Mouse (Mus musculus) spleen, adult 2 months (tissue): ENCODE measurements around the gene Antxr2. TPM values are rescaled to one million over a fixed set of nuclear protein-coding genes. Genes with fewer than 3 reads are reported as not detected.

Source experiments
- DNase-seq, 2 experiments: peaks; one replicate each; pipeline versions ENCODE4 v3.0.0 to v3.0.0-alpha.2; 2012 to 2021; ENCODE audit warnings: low spot score in 2 of 2, low read depth in 1 of 2
- H3K27ac ChIP-seq: fragments of 200-500 bp; 2 replicates; pipeline ENCODE4 v1.5.1; 2012; ENCODE audit warnings: low read length, inconsistent platforms; ENCODE audit not compliant: insufficient read depth
- H3K27me3 ChIP-seq: fragments of 200-500 bp; 2 replicates; pipeline ENCODE4 v1.6.1; 2012; ENCODE audit warnings: mild to moderate bottlenecking, moderate library complexity, low read length, inconsistent platforms; ENCODE audit not compliant: control insufficient read depth, insufficient read depth
- H3K36me3 ChIP-seq: fragments of 200-500 bp; 2 replicates; pipeline ENCODE4 v1.6.1; 2012; ENCODE audit warnings: mild to moderate bottlenecking, low read length, inconsistent platforms; ENCODE audit not compliant: control insufficient read depth, insufficient read depth
- H3K4me1 ChIP-seq: fragments of 200-500 bp; 2 replicates; pipeline ENCODE4 v1.6.1; 2011; ENCODE audit warnings: inconsistent platforms; ENCODE audit not compliant: control insufficient read depth, insufficient read depth, insufficient read length
- H3K4me3 ChIP-seq: fragments of 200-500 bp; 2 replicates; pipeline ENCODE4 v1.5.1; 2011; ENCODE audit warnings: mild to moderate bottlenecking, inconsistent platforms; ENCODE audit not compliant: insufficient read depth, insufficient read length; ENCODE audit errors: extremely low read depth
- CTCF ChIP-seq: fragments of 200-500 bp; IDR thresholded peaks from 2 replicates; pipeline ENCODE4 v1.5.1; 2011; ENCODE audit warnings: mild to moderate bottlenecking, inconsistent platforms; ENCODE audit not compliant: insufficient read depth, insufficient read length, insufficient replicate concordance; ENCODE audit errors: extremely low read depth
- POLR2A ChIP-seq: fragments of 200-500 bp; IDR thresholded peaks from 2 replicates; pipeline ENCODE4 v1.6.1; 2011; ENCODE audit warnings: low read depth, low read length, inconsistent platforms
- WGBS: fragments of 180-500 bp; shearing (Covaris S2); methylation state at CpG from one replicate; pipeline ENCODE4 v1.1.7; 2018; 5-methylcytosine and 5-hydroxymethylcytosine counted together
- polyA plus RNA-seq: library from polyadenylated mRNA; depleted of rRNA; stranded (reverse); fragments of >200 nt; gene quantifications from 2 replicates; pipeline ENCODE4 v1.2.3, GENCODE M21; 2012

The Antxr2 gene
- polyA plus RNA-seq, 1 experiment: 2.4 TPM

- WGBS: 94% methylated on average over 2 of the region's 2 CpGs
- DNase-seq: no peak
- TF ChIP-seq POLR2A (no peak), CTCF (no peak)
- Histone ChIP-seq H3K27ac (no peak overlapping the region), H3K4me1 (peaks cover 3% of the 10 kb centered on the region; the same call in 1 of the 2 replicates), H3K27me3 (no peaks in the 10 kb centered on the region), H3K36me3 (no peaks in the 10 kb centered on the region), H3K4me3 (no peak overlapping the region)
Measured at GRCm38 (mm10) chr5:97876895-97877294, 153.9 kb downstream of the Antxr2 start.

GRCm38 (mm10) chr5:97867921-97868320 is 162.9 kb downstream of the Antxr2 start:
- Histone ChIP-seq H3K36me3 (no peaks in the 10 kb centered on the region), H3K4me3 (no peak overlapping the region), H3K4me1 (no peaks in the 10 kb centered on the region), H3K27ac (no peak overlapping the region), H3K27me3 (no peaks in the 10 kb centered on the region)
- no peak for DNase-seq
- 91% methylated on average over 2 of the region's 2 CpGs for WGBS
- no peak for TF ChIP-seq CTCF
- no peak for TF ChIP-seq POLR2A

DNA sequence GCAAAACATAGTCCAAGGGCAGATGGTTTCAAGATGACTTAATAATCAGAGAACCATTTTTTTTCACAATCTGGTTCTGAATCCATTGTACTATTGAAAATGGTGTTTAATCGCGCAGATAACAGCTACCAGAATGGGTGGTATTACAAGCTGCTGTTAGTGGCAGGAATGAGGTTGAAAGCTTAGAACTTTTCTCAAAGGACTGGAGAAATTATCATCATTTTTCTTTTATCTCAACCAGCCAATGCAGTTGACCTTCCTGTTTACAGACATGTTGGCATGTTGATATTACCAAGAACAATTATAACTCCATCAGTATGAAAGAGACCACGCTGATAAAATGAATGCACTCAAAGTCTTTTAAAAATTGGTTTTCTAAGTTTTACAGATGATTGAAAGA is 163.9 kb downstream of the Antxr2 start:
- no peak for DNase-seq
- H3K4me3 ChIP-seq: no peak overlapping the region
- H3K27ac ChIP-seq: no peak overlapping the region
- no peaks in the 10 kb centered on the region for H3K36me3 ChIP-seq
- H3K27me3 ChIP-seq: no peaks in the 10 kb centered on the region
- TF ChIP-seq POLR2A: no peak
- TF ChIP-seq CTCF: no peak
- no peaks in the 10 kb centered on the region for H3K4me1 ChIP-seq
- 89% methylated on average over 3 of the region's 3 CpGs for WGBS

- no peak overlapping the region for H3K4me3 ChIP-seq
- H3K4me1 ChIP-seq: no peaks in the 10 kb centered on the region
- DNase-seq: no peak
- no peak for TF ChIP-seq POLR2A
- TF ChIP-seq CTCF: no peak
- no peak overlapping the region for H3K27ac ChIP-seq
- H3K36me3 ChIP-seq: no peaks in the 10 kb centered on the region
- H3K27me3 ChIP-seq: no peaks in the 10 kb centered on the region
Measured at GRCm38 (mm10) chr5:97857101-97857500, 173.7 kb downstream of the Antxr2 start.

DNA sequence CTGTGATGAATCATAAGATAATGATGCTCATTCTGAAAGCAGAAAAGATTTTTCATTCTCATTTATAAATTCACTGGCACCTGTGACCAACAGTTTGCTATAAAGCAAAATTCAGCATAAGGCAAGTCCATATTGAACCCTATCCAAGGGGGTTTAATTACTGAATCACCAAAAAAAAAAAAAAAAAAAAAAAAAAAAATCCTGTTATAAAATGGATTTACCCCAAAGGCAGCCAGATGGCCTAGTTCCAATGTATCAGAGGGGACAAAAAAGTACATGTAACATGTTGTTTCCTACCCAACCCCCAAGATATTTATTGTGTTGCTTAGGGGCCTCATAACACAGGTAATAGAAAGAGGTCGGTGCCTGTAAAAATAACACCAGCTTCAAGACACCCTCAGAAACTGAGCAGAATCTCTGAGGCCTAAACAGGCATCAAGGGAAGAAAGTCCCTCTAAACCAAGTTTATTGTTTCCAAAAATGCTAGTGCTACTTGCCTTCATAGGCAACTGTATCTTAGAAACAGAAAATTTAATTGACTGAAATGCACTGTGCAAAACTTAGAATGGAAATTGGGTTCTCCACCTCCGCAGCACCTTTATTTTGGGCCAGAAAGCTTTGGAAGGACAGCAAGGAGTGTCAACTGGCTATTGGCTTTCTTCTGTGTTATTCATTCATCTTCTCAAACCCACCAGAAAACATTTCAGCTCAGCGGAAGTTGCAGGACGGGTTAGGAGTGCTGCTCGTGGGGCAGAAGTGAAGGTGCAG is 178.7 kb downstream of the Antxr2 start:
- Histone ChIP-seq H3K4me3 (no peak overlapping the region), H3K36me3 (no peaks in the 10 kb centered on the region), H3K27me3 (no peaks in the 10 kb centered on the region), H3K4me1 (no peaks in the 10 kb centered on the region), H3K27ac (no peak overlapping the region)
- no peak for TF ChIP-seq CTCF
- DNase-seq: no peak
- 94% methylated on average over 5 of the region's 5 CpGs for WGBS

DNA sequence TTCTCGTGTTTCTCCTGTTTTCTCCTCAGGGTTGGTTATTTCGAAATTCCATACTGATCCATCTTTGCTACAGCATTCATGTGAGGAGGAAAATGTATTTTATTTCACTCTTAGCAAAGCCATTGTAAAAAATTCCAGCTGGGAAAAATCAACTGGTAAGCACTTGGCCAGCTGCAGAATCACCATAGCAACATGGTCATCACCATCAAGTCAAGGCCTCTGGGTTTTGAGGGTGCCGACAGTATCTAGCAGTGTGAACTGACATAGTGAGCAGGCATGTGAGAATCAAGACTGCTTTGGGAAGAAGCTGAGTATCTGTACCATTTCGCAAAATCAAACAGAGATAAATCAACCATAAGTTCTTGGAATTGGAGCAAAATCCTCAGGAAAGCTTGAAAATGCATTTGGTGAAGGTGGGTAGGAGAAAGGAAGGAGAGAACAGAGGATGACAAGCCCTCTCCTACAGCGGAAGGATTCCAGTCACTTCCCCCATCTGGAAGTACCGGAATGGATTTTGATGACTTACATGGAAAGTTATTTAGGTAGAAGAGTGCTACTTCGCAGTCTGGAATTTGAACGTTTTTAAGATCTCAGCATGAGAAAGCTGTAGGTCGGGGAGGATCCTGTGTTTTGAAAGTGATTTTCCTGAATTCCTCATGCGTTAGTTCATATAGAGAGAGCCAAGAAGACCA is 183.5 kb downstream of the Antxr2 start:
- H3K27ac ChIP-seq: no peak overlapping the region
- no peak for DNase-seq
- peaks cover 7% of the 10 kb centered on the region; the same call in 1 of the 2 replicates for H3K4me1 ChIP-seq
- no peak overlapping the region for H3K4me3 ChIP-seq
- no peaks in the 10 kb centered on the region for H3K36me3 ChIP-seq
- 87% methylated on average over 10 of the region's 10 CpGs for WGBS
- no peaks in the 10 kb centered on the region for H3K27me3 ChIP-seq
- TF ChIP-seq CTCF (no peak), POLR2A (no peak)

DNA sequence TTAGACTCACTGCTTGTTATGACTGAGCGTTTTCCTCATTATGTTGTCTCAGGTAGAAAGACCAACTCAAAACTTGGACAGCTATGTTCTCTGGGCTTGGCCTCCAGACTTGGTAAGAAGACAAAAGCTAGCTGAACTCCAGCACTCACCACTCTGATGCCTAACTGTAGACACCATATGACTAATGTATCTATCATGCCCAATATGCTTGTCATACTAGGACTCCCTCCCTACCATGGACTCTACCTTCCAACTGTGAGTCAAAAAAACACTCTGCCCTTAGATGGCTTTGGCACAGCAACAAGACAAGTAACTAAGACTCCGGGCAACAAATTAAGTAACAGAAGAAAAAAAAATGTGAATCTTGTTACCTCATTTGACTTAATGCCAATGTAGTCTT is 184.3 kb downstream of the Antxr2 start:
- TF ChIP-seq POLR2A: no peak
- TF ChIP-seq CTCF: no peak
- H3K36me3 ChIP-seq: no peaks in the 10 kb centered on the region
- no peaks in the 10 kb centered on the region for H3K27me3 ChIP-seq
- no peak overlapping the region for H3K4me3 ChIP-seq
- DNase-seq: no peak
- 94% methylated on average over 2 of the region's 2 CpGs for WGBS
- no peak overlapping the region for H3K27ac ChIP-seq
- H3K4me1 ChIP-seq: peaks cover 11% of the 10 kb centered on the region; the same call in 1 of the 2 replicates
